Mouse (Mus musculus) urinary bladder, postnatal 25 days (tissue): ENCODE data around the gene Tomm20l.

Source experiments
- DNase-seq: peaks from one replicate; pipeline ENCODE4 v3.0.0; 2022; ENCODE audit warnings: low spot score

Tomm20l gene

DNA sequence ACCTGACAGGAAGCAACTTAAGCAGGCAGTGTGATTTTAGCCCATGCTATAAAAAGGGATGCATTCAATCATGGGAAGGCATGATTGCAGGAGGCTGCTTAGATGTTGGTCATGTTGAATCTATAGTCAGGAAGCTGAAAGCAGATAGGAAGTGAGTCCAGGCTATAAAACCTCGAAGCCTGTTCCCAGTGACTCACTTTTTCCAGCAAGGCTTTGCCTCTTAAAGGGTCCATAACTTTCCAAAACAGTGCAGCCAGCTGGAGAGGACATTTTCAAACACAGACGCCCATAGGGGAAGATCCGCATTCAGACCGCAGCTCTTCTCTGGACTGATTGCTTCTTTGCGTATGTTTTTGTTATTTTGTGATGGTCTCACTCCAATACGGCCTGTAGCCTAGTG lies 43.8 kb downstream of the Tomm20l start:
- DNase-seq = no peak

DNA sequence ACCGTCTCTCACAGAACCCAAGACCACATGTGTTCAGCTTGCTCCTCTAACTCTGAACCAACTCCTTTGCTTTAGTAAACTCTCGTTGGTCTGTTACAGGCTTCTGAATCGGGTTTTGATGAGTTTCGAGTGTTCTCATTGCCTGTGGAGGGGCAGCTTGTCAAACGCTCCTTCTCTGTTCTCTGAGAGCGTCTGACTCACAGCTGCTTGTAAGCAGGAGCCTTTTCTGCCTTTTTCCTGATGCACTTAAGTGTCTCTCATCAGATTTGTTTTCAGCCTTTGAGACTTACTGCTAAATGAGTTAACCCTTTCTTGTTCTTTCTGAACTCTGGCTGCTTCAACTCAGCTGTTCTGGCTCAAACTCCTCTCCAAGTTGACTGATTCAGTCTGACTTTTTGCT lies 46.7 kb downstream of the Tomm20l start:
- DNase-seq = no peak

DNA sequence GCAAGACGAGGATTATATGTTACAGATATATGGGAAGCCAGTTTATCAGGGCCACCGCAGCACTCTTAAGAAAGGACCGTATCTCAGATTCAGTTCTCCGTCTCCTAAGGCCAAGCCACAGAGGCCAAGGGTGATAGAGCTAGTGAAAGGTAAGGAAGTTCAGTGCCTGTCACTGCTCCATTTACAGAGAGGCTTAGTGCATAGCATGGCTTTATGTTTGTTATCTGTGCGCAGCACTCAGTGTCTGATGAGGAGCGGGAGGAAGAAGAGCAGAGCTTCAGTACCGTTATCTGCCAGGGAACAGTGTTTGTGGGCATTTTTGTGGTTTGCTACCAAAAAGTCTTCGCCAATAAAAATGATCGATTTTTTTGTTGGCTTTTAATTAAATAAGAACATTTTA lies 53.2 kb downstream of the Tomm20l start:
- no peak for DNase-seq

DNA sequence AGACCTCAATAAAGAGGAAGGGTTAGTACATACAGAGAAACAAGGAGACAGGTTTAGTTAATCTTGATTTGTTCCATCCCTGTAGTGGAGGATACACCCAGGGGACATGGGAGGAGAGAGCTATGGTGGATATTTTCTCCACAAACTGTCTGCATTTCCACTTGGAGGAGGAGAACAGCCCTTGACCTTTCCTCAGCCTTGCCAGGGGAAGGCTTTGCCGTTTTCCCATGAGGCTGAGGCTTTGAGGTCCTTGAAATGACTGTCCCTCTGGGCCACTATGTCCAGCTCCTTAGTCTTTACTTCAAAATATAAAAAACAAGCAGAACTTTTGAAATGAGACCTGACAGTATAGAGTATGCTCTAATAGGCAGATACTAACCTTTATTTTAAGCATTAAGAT lies 58.7 kb downstream of the Tomm20l start:
- no peak for DNase-seq
